Mouse (Mus musculus) heart, embryonic 16.5 days (tissue): ENCODE data around the gene Foxn4. TPM values are rescaled to one million over a fixed set of nuclear protein-coding genes. Genes with fewer than 3 reads are reported as not detected.

Experiments used
- ATAC-seq: fragments of 200-750 bp; cut with Nextera tagmentation; replicated peaks from 2 replicates; pipeline ENCODE4 v1.8.0; 2017; ENCODE audit warnings: moderate number of reproducible peaks; ENCODE audit not compliant: insufficient read depth, low FRiP score; ENCODE audit errors: extremely low read depth
- H3K27ac ChIP-seq: fragments of 300-500 bp; sonication (generic); 2 replicates; pipeline ENCODE4 v1.5.1; 2014; ENCODE audit warnings: mild to moderate bottlenecking, low read length, control low read depth, moderate library complexity
- H3K27me3 ChIP-seq: fragments of 300-500 bp; sonication (generic); 2 replicates; pipeline ENCODE4 v1.6.1; 2014; ENCODE audit warnings: low read length, mixed read lengths; ENCODE audit not compliant: control insufficient read depth, insufficient read depth
- H3K36me3 ChIP-seq: fragments of 300-500 bp; sonication (generic); 2 replicates; pipeline ENCODE4 v1.6.1; 2014; ENCODE audit not compliant: control insufficient read depth, insufficient read depth
- H3K4me1 ChIP-seq: fragments of 300-500 bp; sonication (generic); 2 replicates; pipeline ENCODE4 v1.6.1; 2014; ENCODE audit warnings: low read length, mixed read lengths; ENCODE audit not compliant: control insufficient read depth, insufficient read depth
- H3K4me2 ChIP-seq: fragments of 300-500 bp; sonication (generic); 2 replicates; pipeline ENCODE4 v1.6.1; 2014; ENCODE audit warnings: low read depth, mild to moderate bottlenecking, control low read depth, low read length
- H3K4me3 ChIP-seq: fragments of 300-500 bp; sonication (generic); 2 replicates; pipeline ENCODE4 v1.5.1; 2014; ENCODE audit warnings: mild to moderate bottlenecking, control low read depth, low read length
- H3K9ac ChIP-seq: fragments of 300-500 bp; sonication (generic); 2 replicates; pipeline ENCODE4 v1.6.1; 2014; ENCODE audit warnings: low read length, control low read depth
- H3K9me3 ChIP-seq: fragments of 300-500 bp; sonication (generic); replicated peaks from 2 replicates; pipeline ENCODE4 v1.6.1; 2016; ENCODE audit warnings: low read length; ENCODE audit not compliant: control insufficient read depth
- WGBS: fragments of 180-500 bp; shearing (Covaris S2); extraction: QIAGEN DNeasy Blood & Tissue Kit; methylation state at CpG from one replicate; pipeline ENCODE4 v1.1.7; 2014; 5-methylcytosine and 5-hydroxymethylcytosine counted together
- polyA plus RNA-seq: library from polyadenylated mRNA; unstranded; fragments of >200 nt; fragmentation: Nextera tagmentation; extraction: Ambion mirVana; gene quantifications from 2 replicates; pipeline ENCODE4 v1.2.1, GENCODE M21; 2015

The Foxn4 gene
- polyA plus RNA-seq, 1 experiment from 2014 or later, result 0.11 TPM

- no peaks in the 10 kb centered on the region for H3K9me3 ChIP-seq
- no peak overlapping the region for H3K4me2 ChIP-seq
- H3K36me3 ChIP-seq, result no peaks in the 10 kb centered on the region
- H3K27ac ChIP-seq, result no peak overlapping the region
- no peak overlapping the region for H3K4me3 ChIP-seq
- no peak overlapping the region for H3K9ac ChIP-seq
- H3K4me1 ChIP-seq, result no peaks in the 10 kb centered on the region
- no peak for ATAC-seq
- peaks cover 5% of the 10 kb centered on the region; the same call in 1 of the 2 replicates for H3K27me3 ChIP-seq
- 75% methylated on average over 8 of the region's 8 CpGs for WGBS
These were observed 9.6 kb downstream of the Foxn4 start for GRCm38 (mm10) chr5:114264030-114264459.

- H3K4me3 ChIP-seq, result no peak overlapping the region
- no peak overlapping the region for H3K4me2 ChIP-seq
- H3K27me3 ChIP-seq, result no peaks in the 10 kb centered on the region
- H3K27ac ChIP-seq, result no peak overlapping the region
- H3K36me3 ChIP-seq, result no peaks in the 10 kb centered on the region
- H3K4me1 ChIP-seq, result no peaks in the 10 kb centered on the region
- H3K9me3 ChIP-seq, result no peaks in the 10 kb centered on the region
- no peak for ATAC-seq
- H3K9ac ChIP-seq, result no peak overlapping the region
These were observed 12.1 kb downstream of the Foxn4 start for GRCm38 (mm10) chr5:114261494-114261893.

GRCm38 (mm10) chr5:114259495-114259894, 14.1 kb downstream of the Foxn4 start:
- Histone ChIP-seq H3K9me3 (no peaks in the 10 kb centered on the region), H3K27ac (no peak overlapping the region), H3K4me3 (no peak overlapping the region), H3K4me2 (no peak overlapping the region), H3K27me3 (no peaks in the 10 kb centered on the region; the same call in 1 of the 2 replicates), H3K36me3 (no peaks in the 10 kb centered on the region), H3K9ac (no peak overlapping the region), H3K4me1 (no peaks in the 10 kb centered on the region)
- 63% methylated on average over 10 of the region's 10 CpGs for WGBS
- no peak for ATAC-seq

- no peak overlapping the region for H3K4me2 ChIP-seq
- 17% methylated on average over 14 of the region's 14 CpGs for WGBS
- H3K27ac ChIP-seq, result no peak overlapping the region
- H3K27me3 ChIP-seq, result no peaks in the 10 kb centered on the region
- H3K9me3 ChIP-seq, result no peaks in the 10 kb centered on the region
- H3K4me1 ChIP-seq, result 0 out of 2 replicates have a peak, but pooled peaks cover 3% of the 10 kb centered on the region
- ATAC-seq, result peak; percentile 35; the same call in 1 of the 2 replicates
- H3K36me3 ChIP-seq, result peaks cover 21% of the 10 kb centered on the region
- H3K9ac ChIP-seq, result no peak overlapping the region
- H3K4me3 ChIP-seq, result no peak overlapping the region
These were observed 25.4 kb downstream of the Foxn4 start for GRCm38 (mm10) chr5:114248174-114248589.

GRCm38 (mm10) chr5:114246465-114246864, 27.1 kb downstream of the Foxn4 start:
- no peaks in the 10 kb centered on the region for H3K9me3 ChIP-seq
- H3K9ac ChIP-seq, result no peak overlapping the region
- H3K36me3 ChIP-seq, result peaks cover 24% of the 10 kb centered on the region
- 72% methylated on average over 7 of the region's 7 CpGs for WGBS
- no peak for ATAC-seq
- H3K4me1 ChIP-seq, result 0 out of 2 replicates have a peak, but pooled peaks cover 3% of the 10 kb centered on the region
- no peak overlapping the region for H3K27ac ChIP-seq
- no peak overlapping the region for H3K4me2 ChIP-seq
- H3K27me3 ChIP-seq, result no peaks in the 10 kb centered on the region
- H3K4me3 ChIP-seq, result no peak overlapping the region

- Histone ChIP-seq H3K4me3 (no peak overlapping the region), H3K27ac (no peak overlapping the region), H3K9me3 (no peaks in the 10 kb centered on the region), H3K4me1 (no peaks in the 10 kb centered on the region), H3K4me2 (no peak overlapping the region), H3K36me3 (peaks cover 9% of the 10 kb centered on the region), H3K9ac (no peak overlapping the region), H3K27me3 (no peaks in the 10 kb centered on the region)
- no peak for ATAC-seq
- 50% methylated on average over 14 of the region's 14 CpGs for WGBS
These were observed 33.9 kb downstream of the Foxn4 start for GRCm38 (mm10) chr5:114239737-114240136.

- no peak overlapping the region for H3K4me3 ChIP-seq
- H3K9ac ChIP-seq, result no peak overlapping the region
- no peaks in the 10 kb centered on the region for H3K27me3 ChIP-seq
- 38% methylated on average over 7 of the region's 7 CpGs for WGBS
- ATAC-seq, result no peak
- H3K27ac ChIP-seq, result no peak overlapping the region
- no peak overlapping the region for H3K4me2 ChIP-seq
- H3K4me1 ChIP-seq, result no peaks in the 10 kb centered on the region
- peaks cover 9% of the 10 kb centered on the region for H3K36me3 ChIP-seq
- H3K9me3 ChIP-seq, result no peaks in the 10 kb centered on the region
These were observed 34.7 kb downstream of the Foxn4 start for GRCm38 (mm10) chr5:114238924-114239323.

- no peak overlapping the region for H3K9ac ChIP-seq
- 79% methylated on average over 5 of the region's 5 CpGs for WGBS
- no peak overlapping the region for H3K27ac ChIP-seq
- H3K4me1 ChIP-seq, result no peaks in the 10 kb centered on the region
- H3K27me3 ChIP-seq, result no peaks in the 10 kb centered on the region
- H3K36me3 ChIP-seq, result peaks cover 61% of the 10 kb centered on the region
- H3K4me2 ChIP-seq, result no peak overlapping the region
- no peak overlapping the region for H3K4me3 ChIP-seq
- no peak for ATAC-seq
- peaks cover 8% of the 10 kb centered on the region for H3K9me3 ChIP-seq
These were observed 44.7 kb downstream of the Foxn4 start for GRCm38 (mm10) chr5:114228901-114229300.

- Histone ChIP-seq H3K4me1 (no peaks in the 10 kb centered on the region), H3K4me2 (no peak overlapping the region), H3K4me3 (no peak overlapping the region), H3K36me3 (peaks cover 69% of the 10 kb centered on the region), H3K9me3 (peaks cover 11% of the 10 kb centered on the region), H3K27ac (no peak overlapping the region), H3K9ac (no peak overlapping the region), H3K27me3 (no peaks in the 10 kb centered on the region)
- WGBS, result 93% methylated on average over 7 of the region's 7 CpGs
- no peak for ATAC-seq
These were observed 47.6 kb downstream of the Foxn4 start for GRCm38 (mm10) chr5:114226051-114226450.
